Mouse (Mus musculus): ENCODE measurements around the gene Grm4.

GRCm38 (mm10) chr17:27429757-27430156 is 91.4 kb downstream of the Grm4 start:
- TF ChIP-seq EP300 (IDR thresholded peaks at IDR 0.05; ENCODE audit: low read depth) (no peak), CTCF (IDR thresholded peaks at IDR 0.05; ENCODE audit: low read depth) (no peak)

Measured in liver, embryonic 14.5 days (tissue).